Mouse (Mus musculus) hindbrain, embryonic 15.5 days (tissue): ENCODE results near the gene Chit1. TPM values are rescaled to one million over a fixed set of nuclear protein-coding genes. Genes with fewer than 3 reads are reported as not detected.

Experiments used
- ATAC-seq: fragments of 200-750 bp; cut with Nextera tagmentation; 2 replicates; pipeline ENCODE4 v1.8.0; 2017; ENCODE audit warnings: low read depth, moderate number of reproducible peaks, moderate TSS enrichment; ENCODE audit not compliant: low FRiP score
- H3K27ac ChIP-seq: fragments of 300-500 bp; sonication (generic); replicated peaks from 2 replicates; pipeline ENCODE4 v1.5.1; 2015; ENCODE audit warnings: mild to moderate bottlenecking, inconsistent platforms
- H3K27me3 ChIP-seq: fragments of 300-500 bp; sonication (generic); 2 replicates; pipeline ENCODE4 v1.6.1; 2015; ENCODE audit warnings: control low read depth, inconsistent platforms
- H3K36me3 ChIP-seq: fragments of 300-500 bp; sonication (generic); 2 replicates; pipeline ENCODE4 v1.6.1; 2015; ENCODE audit warnings: control low read depth, inconsistent platforms
- H3K4me1 ChIP-seq: fragments of 300-500 bp; sonication (generic); replicated peaks from 2 replicates; pipeline ENCODE4 v1.6.1; 2015; ENCODE audit warnings: control low read depth, inconsistent platforms
- H3K4me2 ChIP-seq: fragments of 300-500 bp; sonication (generic); 2 replicates; pipeline ENCODE4 v1.6.1; 2015; ENCODE audit warnings: moderate library complexity, mild to moderate bottlenecking, inconsistent platforms
- H3K4me3 ChIP-seq: fragments of 300-500 bp; sonication (generic); 2 replicates; pipeline ENCODE4 v1.5.1; 2015; ENCODE audit warnings: mild to moderate bottlenecking, inconsistent platforms
- H3K9ac ChIP-seq: fragments of 300-500 bp; sonication (generic); 2 replicates; pipeline ENCODE4 v1.6.1; 2015; ENCODE audit warnings: inconsistent platforms
- H3K9me3 ChIP-seq: fragments of 300-500 bp; sonication (generic); 2 replicates; pipeline ENCODE4 v1.6.1; 2016; ENCODE audit warnings: control low read depth, inconsistent platforms
- WGBS: fragments of 180-500 bp; shearing (Covaris S2); methylation state at CpG from one replicate; pipeline ENCODE4 v1.1.7; 2015; 5-methylcytosine and 5-hydroxymethylcytosine counted together
- polyA plus RNA-seq: library from polyadenylated mRNA; unstranded; fragments of >200 nt; fragmentation: Nextera tagmentation; extraction: Ambion mirVana; gene quantifications from 2 replicates; pipeline ENCODE4 v1.2.1, GENCODE M21; 2015

Chit1 gene
- polyA plus RNA-seq, 1 experiment from 2014 or later = 0.38 TPM

DNA sequence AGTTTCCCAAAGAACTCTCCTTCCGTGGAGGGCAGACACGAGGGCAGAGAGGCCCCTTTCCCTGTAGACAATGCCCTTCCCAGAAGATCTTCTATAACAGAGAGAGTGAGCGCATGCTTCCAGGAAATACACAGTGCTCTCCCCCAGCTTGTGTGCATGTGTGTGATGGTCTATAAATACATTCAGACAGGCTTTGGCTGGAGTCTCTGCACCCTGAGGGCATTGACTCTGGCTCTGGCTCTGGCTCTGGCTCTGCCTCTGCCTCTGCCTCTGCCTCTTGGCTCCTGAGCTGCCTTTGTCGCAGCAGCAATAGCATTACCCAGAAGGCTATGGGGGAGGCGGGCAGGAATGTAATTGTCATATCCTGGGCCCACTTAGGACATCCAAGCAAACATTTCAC, 7.2 kb upstream of the Chit1 start:
- no peak for ATAC-seq
- no peak overlapping the region for H3K27ac ChIP-seq
- no peaks in the 10 kb centered on the region for H3K27me3 ChIP-seq
- WGBS = 61% methylated on average over 5 of the region's 5 CpGs
- no peaks in the 10 kb centered on the region for H3K9me3 ChIP-seq
- no peak overlapping the region for H3K4me2 ChIP-seq
- no peak overlapping the region for H3K4me3 ChIP-seq
- H3K9ac ChIP-seq = no peak overlapping the region
- H3K4me1 ChIP-seq = peaks cover 10% of the 10 kb centered on the region
- no peaks in the 10 kb centered on the region for H3K36me3 ChIP-seq

DNA sequence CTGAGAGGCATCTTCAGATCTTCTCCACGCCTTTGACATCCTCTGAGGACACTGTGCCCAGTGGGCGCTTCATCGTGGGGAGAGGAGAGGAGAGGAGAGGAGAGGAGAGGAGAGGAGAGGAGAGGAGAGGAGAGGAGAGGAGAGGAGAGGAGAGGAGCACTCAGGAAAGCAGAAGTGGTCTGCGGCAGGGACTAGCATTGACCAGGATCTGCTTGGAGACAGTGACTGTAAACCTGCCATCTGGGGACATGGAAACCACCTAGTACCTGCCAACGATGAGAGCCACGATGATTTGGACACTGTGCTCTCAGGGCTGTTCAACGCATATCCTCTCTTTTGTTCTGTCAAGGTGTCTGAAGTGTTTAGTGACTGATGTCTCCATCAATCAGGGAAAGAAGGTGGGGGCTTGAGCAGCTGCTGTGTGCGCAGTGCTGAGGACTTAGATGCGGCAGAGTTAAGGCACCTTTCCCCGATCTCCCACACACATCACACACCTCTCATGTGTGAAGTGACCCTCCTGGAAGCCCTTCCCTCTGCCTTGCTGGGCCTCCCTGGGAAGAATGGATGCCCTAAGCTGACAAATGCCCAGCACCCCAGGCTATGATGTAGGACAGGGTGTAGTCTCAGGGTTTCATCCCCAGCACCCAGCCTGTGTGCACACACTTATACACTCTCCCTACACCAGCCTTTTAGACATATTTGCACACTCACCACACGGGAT, 5.8 kb upstream of the Chit1 start:
- H3K4me1 ChIP-seq = no peaks in the 10 kb centered on the region
- WGBS = 75% methylated on average over 11 of the region's 11 CpGs
- ATAC-seq = no peak
- no peak overlapping the region for H3K4me3 ChIP-seq
- H3K36me3 ChIP-seq = no peaks in the 10 kb centered on the region
- no peaks in the 10 kb centered on the region for H3K9me3 ChIP-seq
- no peak overlapping the region for H3K9ac ChIP-seq
- no peak overlapping the region for H3K4me2 ChIP-seq
- H3K27ac ChIP-seq = no peak overlapping the region
- no peaks in the 10 kb centered on the region for H3K27me3 ChIP-seq

DNA sequence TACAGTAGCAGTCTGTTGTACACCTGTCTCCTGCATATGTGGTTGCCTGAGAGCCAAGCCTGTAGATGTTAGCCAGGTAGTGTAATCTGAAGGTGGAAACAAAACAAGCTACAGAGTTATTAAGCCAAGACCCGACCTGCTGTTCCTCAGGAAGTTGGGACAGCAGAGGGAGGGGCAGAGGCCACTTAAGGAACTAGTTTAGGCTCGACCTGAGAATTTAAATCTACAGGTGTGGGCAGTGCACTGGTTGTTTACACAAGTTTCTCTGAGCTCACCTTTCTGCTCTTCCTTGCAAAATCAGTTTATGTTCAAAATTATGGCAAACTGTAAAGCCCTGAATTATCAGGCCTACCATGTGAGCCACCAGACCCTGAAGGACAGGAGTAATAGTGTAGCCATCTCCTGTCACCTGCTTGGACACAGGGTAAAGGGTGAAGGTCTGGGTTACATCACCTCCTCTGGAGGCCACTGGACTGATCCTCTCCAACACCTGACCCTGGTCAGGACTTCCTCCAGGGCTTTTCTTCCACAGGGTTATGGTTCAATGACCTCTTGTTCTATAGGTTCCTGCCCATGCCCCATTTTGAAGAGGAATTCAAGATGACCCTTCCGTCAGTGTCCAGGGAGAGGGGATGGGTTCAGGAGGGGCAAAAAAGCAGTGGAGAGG, 5.1 kb upstream of the Chit1 start:
- Histone ChIP-seq H3K27me3 (no peaks in the 10 kb centered on the region), H3K9ac (no peak overlapping the region), H3K4me1 (no peaks in the 10 kb centered on the region), H3K4me3 (no peak overlapping the region), H3K27ac (no peak overlapping the region), H3K36me3 (no peaks in the 10 kb centered on the region), H3K9me3 (no peaks in the 10 kb centered on the region), H3K4me2 (no peak overlapping the region)
- ATAC-seq = no peak
- WGBS = 63% methylated on average over 3 of the region's 3 CpGs

DNA sequence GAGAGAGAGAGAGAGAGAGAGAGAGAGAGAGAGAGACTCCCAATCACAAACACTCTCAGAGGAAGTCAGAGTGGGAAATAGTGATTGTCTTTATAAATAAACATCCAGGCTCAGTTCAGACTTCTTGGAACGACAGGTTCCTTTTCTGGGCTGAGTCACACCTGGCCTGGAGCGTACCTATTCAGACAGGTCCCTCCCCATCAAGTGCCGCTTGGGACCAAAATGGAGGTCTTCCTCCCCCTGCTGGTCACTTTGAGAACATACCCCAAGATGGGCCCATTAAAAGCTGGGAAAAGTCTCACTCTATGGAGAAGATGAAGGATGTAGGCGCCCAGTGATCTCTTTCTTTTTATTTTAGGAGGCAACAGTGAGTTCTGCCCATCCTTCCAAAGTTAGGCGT, 4.3 kb upstream of the Chit1 start:
- no peaks in the 10 kb centered on the region for H3K36me3 ChIP-seq
- no peaks in the 10 kb centered on the region for H3K27me3 ChIP-seq
- no peaks in the 10 kb centered on the region for H3K4me1 ChIP-seq
- 10% methylated on average over 5 of the region's 5 CpGs for WGBS
- ATAC-seq = no peak
- no peak overlapping the region for H3K4me2 ChIP-seq
- no peak overlapping the region for H3K27ac ChIP-seq
- H3K9ac ChIP-seq = no peak overlapping the region
- no peak overlapping the region for H3K4me3 ChIP-seq
- no peaks in the 10 kb centered on the region for H3K9me3 ChIP-seq

DNA sequence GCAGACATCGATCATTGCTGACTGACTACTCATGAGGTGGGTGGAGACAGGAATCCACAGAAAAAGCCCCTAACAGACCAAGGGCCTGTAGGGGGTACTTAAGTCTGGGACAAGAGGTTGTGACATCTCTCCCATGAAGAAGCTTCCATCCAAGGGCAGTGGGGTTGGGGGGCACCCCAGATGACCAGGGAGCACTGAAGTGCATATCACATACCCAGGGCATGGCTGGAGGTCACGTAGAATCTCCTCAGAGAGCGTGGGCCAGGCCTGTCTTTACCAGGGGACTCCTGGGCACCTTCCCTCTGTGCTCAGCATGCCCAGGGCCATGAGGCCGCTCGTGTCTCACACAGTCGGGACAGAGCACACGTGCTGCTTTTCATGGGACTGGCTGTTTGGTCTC, 3.3 kb upstream of the Chit1 start:
- WGBS = 87% methylated on average over 7 of the region's 7 CpGs
- H3K27ac ChIP-seq = no peak overlapping the region
- no peaks in the 10 kb centered on the region for H3K4me1 ChIP-seq
- no peaks in the 10 kb centered on the region for H3K9me3 ChIP-seq
- ATAC-seq = no peak
- H3K36me3 ChIP-seq = no peaks in the 10 kb centered on the region
- no peak overlapping the region for H3K9ac ChIP-seq
- H3K4me3 ChIP-seq = no peak overlapping the region
- no peaks in the 10 kb centered on the region for H3K27me3 ChIP-seq
- no peak overlapping the region for H3K4me2 ChIP-seq

DNA sequence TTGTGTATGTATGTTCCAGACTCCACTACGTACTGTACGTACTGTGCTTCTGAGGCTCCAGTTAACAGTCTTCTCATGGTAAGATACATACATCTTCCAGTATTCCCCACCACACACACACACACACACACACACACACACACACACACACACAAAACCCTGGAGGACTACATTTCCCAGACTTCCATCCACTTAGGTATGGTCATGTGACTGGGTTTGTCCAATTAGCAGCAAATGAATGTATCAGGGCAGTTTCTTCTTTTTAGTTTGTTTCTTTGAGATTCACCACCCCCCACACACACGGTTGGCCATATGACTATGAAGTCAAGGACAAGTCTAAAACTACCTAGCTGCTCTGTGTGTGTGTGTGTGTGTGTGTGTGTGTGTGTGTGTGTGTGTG, 1.0 kb upstream of the Chit1 start:
- H3K9ac ChIP-seq = no peak overlapping the region
- no peak overlapping the region for H3K27ac ChIP-seq
- 93% methylated on average over 3 of the region's 3 CpGs for WGBS
- H3K36me3 ChIP-seq = no peaks in the 10 kb centered on the region
- H3K4me2 ChIP-seq = no peak overlapping the region
- no peaks in the 10 kb centered on the region for H3K4me1 ChIP-seq
- H3K27me3 ChIP-seq = no peaks in the 10 kb centered on the region
- no peak; the same call in 1 of the 2 replicates for ATAC-seq
- H3K9me3 ChIP-seq = no peaks in the 10 kb centered on the region
- no peak overlapping the region for H3K4me3 ChIP-seq

DNA sequence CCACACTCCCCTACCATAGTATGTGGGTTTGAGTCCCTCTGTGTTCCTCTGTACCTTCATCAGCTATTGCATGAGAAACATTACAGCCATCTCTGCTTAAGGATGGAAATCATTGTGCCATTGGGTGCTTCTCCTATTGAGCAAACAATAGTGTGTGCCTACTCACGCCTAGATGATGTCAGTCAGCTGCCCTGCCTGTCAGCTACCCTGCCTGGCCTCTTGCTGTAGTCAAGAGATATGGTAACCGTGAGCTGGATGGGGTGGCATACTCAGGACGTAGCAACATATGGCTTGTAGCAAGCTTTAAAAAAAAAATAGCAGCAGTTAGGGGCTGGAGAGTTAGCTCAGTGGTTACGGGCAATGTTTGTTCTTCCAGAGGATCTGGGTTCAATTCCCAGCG, 593 bp upstream of the Chit1 start:
- Histone ChIP-seq H3K36me3 (no peaks in the 10 kb centered on the region), H3K4me1 (no peaks in the 10 kb centered on the region), H3K9ac (no peak overlapping the region), H3K9me3 (no peaks in the 10 kb centered on the region), H3K27me3 (no peaks in the 10 kb centered on the region), H3K27ac (no peak overlapping the region), H3K4me2 (no peak overlapping the region), H3K4me3 (no peak overlapping the region)
- ATAC-seq = no peak
- 82% methylated on average over 5 of the region's 5 CpGs for WGBS

DNA sequence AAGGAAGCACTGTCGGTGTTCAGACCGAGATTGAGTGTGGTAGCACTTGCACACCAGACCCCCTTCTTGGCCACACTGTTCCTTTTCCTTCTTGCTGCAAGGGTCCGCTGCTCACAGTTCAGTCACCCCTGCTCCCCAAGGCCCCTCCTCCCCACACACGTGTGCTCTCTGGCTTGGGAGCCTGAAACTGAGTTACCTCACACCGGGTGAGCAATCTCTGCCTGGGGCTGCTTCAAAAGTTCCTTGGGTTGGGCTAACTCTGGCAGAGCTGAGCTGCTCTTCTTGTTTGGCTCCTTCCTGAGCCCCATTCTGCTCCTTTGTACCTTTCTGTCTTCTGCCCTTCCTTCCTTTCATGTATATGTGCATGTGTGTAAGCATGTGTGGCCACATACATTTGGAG, 2.5 kb downstream of the Chit1 start:
- Histone ChIP-seq H3K27ac (no peak overlapping the region), H3K4me1 (no peaks in the 10 kb centered on the region), H3K9me3 (no peaks in the 10 kb centered on the region), H3K4me3 (no peak overlapping the region), H3K9ac (no peak overlapping the region), H3K4me2 (no peak overlapping the region), H3K27me3 (no peaks in the 10 kb centered on the region), H3K36me3 (no peaks in the 10 kb centered on the region)
- 59% methylated on average over 5 of the region's 5 CpGs for WGBS
- no peak for ATAC-seq

DNA sequence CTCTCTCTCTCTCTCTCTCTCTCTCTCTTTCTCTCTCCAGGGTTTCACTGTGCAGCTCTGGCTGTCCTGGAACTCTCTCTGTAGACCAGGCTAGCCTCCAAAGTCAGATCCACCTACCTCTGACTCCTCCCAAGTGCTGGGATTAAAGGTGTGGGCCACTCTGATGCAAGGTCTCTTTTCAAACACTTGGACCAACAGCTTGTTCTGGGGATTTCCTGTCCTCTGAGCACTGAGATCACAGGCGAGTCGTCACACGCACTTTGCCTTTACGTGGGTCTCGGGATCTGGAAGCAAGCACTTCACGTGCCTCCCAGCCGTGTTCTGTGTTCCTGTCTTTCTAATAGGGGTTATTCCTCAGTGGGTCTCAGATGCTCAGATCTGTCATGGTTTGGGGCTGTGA, 3.0 kb downstream of the Chit1 start:
- Histone ChIP-seq H3K9ac (no peak overlapping the region), H3K36me3 (no peaks in the 10 kb centered on the region), H3K4me2 (no peak overlapping the region), H3K27me3 (no peaks in the 10 kb centered on the region), H3K27ac (no peak overlapping the region), H3K4me1 (no peaks in the 10 kb centered on the region), H3K9me3 (no peaks in the 10 kb centered on the region), H3K4me3 (no peak overlapping the region)
- ATAC-seq = no peak
- 87% methylated on average over 7 of the region's 7 CpGs for WGBS

DNA sequence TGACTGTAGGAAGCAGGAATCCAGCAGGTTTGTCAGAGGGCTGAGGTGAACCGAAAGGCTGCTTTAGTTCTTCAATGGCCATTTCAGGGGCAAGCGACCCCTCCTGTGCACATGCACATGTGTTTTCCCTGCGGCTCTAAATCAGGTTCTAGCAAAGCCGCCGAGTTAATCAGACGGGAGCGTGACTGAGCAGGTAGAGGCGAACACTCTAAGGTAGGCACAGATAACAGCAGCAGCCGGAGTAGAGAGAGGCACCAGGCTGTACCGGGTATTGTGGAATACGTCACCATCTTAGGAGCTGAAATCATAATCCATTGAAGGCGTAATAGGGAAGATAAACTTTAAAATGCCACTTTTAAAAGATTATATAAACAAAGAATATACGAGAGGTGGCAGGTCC, 3.7 kb downstream of the Chit1 start:
- Histone ChIP-seq H3K9ac (no peak overlapping the region), H3K27me3 (no peaks in the 10 kb centered on the region), H3K4me3 (no peak overlapping the region), H3K4me1 (no peaks in the 10 kb centered on the region), H3K4me2 (no peak overlapping the region), H3K36me3 (no peaks in the 10 kb centered on the region), H3K27ac (no peak overlapping the region), H3K9me3 (no peaks in the 10 kb centered on the region)
- WGBS = 86% methylated on average over 13 of the region's 13 CpGs
- no peak for ATAC-seq

DNA sequence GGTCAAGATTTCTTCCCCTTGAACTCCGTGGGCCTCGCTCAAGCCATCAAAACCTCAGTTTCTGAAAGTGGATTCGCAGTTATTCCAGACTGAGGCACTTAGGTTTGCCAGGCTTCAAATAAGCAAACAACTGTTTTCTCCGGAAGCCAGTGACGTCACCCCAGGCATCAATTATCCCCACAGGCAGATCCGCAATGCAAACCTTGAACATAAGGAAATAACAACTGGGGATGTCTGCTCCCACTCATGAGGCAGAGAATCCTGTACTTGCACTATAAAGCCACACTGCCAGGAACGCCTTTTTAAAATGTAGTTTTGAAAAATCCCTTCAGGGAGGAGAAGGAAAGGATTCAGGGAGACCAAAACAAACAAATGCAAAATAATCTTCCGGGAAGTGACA, 4.4 kb downstream of the Chit1 start:
- Histone ChIP-seq H3K27ac (no peak overlapping the region), H3K4me1 (0 out of 2 replicates have a peak, but pooled peaks cover 1% of the 10 kb centered on the region), H3K9ac (no peak overlapping the region), H3K9me3 (no peaks in the 10 kb centered on the region), H3K4me3 (no peak overlapping the region), H3K27me3 (no peaks in the 10 kb centered on the region), H3K4me2 (no peak overlapping the region), H3K36me3 (no peaks in the 10 kb centered on the region)
- 60% methylated on average over 8 of the region's 8 CpGs for WGBS
- no peak for ATAC-seq

DNA sequence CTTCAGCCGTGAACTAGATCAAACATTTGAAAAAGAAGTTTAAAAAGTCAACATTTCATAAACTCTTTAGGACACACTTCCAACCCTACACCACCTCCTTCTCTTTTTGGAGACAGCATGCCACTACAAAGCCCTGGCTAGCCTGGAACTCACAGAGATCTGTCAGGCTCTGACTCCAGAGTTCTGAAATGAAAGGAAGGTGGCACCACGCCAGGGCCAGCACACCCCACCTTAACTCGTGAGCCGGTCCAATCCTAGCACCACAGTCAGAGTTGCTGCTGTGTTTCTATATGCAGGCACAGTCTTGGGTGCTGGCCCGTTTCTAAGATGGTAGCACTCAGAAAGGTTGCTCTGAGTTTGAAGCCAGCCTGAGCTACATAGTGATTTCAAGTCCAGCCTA, 6.1 kb downstream of the Chit1 start:
- WGBS = 81% methylated on average over 5 of the region's 5 CpGs

DNA sequence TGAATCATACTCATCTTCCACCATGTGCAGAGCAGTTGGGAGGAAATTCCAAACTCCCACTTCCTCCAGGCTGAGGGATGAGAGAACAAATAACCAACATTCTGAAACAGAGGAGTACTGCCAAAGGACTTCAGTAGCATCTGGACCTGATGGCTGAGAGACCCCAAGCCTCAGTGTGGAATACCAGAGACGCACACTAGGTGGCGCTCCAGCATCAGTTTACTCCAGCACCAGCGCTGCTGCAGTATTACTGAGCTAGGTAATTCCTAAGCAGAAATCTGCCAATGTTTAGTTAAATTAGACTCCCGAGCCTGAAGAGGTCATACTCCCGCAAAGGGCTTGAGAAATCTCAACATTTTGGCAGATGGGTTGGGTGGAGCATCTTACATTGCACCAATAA, 9.1 kb downstream of the Chit1 start:
- Histone ChIP-seq H3K9ac (no peak overlapping the region), H3K9me3 (no peaks in the 10 kb centered on the region), H3K27me3 (no peaks in the 10 kb centered on the region), H3K4me3 (no peak overlapping the region), H3K27ac (no peak overlapping the region), H3K4me1 (0 out of 2 replicates have a peak, but pooled peaks cover 3% of the 10 kb centered on the region), H3K36me3 (no peaks in the 10 kb centered on the region), H3K4me2 (peak overlapping the region; percentile 44)
- peak; percentile 83 for ATAC-seq
- 5% methylated on average over 5 of the region's 5 CpGs for WGBS

More for the DNA sequence above, 6.1 kb downstream of the Chit1 start:
- ATAC-seq = no peak
- Histone ChIP-seq H3K27ac (no peak overlapping the region), H3K4me1 (0 out of 2 replicates have a peak, but pooled peaks cover 3% of the 10 kb centered on the region), H3K27me3 (no peaks in the 10 kb centered on the region), H3K36me3 (no peaks in the 10 kb centered on the region), H3K4me3 (no peak overlapping the region), H3K4me2 (no peak overlapping the region), H3K9ac (no peak overlapping the region), H3K9me3 (no peaks in the 10 kb centered on the region)
